Mouse (Mus musculus) retina, postnatal 1 day (tissue): Measurements from ENCODE around the gene Cecr2.

ENCODE experiments used
- DNase-seq: peaks from one replicate; pipeline ENCODE4 v3.0.0-alpha.2; 2012

The Cecr2 gene

DNA sequence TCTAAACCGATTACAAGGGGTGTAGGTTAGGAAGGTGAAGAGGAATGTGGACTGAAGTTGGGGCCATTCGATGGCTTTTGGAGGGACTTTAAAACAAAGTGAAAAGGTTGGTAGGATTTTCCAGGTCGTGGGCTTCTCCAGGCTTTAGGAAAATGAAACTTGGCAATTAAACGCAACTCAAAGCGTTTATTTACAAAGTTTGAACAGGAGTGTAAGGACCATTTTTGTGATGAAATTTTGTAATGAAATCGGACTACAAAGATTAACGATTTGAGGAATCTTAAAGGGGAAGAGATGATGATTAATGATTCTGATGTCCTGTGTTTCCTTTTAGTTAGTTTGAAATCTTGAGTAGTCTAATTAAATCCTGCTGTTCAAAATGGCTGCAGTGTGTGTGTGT lies 1.7 kb downstream of the Cecr2 start:
- DNase-seq: no peak

DNA sequence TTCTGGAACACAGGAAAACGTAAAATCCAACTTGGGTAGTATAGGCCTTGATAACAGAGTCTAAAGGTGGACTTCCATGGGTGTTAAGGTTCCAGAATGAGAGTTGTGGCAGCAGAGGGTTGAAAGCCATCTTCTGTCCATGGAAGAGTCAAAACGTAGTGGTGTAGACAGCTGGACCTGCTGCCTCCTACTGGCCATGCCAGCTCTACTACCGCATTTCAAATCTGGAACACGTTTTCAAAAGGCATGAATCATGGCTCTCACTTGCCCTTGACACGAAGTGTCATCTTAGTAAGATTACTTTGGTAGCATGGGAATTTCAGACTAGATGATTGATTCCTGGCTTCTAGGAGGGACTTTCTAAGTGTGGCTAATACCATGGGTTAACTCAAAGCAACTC lies 8.0 kb downstream of the Cecr2 start:
- peak; percentile 17 for DNase-seq

DNA sequence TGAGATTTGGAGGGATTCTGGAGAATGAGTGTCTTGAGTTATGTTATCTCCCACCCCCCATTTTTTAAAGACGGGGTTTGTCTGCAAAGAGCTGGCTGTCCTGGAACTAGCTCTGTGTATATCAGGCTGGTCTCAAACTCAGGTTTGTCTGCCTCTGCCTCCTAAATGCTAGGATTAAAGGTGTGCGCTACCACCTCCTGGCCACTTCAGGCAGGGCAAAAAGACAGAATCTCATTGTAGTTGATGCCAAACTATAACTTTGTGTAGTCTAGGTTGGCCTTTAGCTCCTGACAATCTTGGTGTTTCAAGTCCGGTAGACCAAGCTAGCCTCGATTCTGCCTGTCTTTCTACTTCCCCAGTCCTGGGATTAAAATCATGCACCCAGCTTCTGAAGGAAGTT lies 8.7 kb downstream of the Cecr2 start:
- no peak for DNase-seq

DNA sequence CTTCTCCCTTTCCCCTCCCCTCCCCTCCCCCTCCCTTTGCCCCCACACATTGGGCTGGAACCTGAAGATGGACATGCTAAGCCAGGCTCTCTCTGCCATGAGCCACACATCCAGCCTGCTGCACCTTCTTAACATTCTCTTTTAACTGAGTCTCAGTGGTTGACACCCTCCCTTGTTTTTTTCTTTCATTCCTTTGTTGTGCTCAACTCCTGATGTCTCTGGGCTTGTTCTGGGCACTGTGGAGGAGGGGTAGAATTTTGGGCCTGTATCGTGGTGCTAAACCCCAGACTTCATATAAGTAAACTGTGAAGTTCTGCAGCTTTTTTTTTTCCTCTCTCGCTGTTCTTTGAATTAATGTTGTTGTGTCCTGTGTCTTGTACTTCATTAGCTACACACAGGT lies 9.8 kb downstream of the Cecr2 start:
- no peak for DNase-seq

DNA sequence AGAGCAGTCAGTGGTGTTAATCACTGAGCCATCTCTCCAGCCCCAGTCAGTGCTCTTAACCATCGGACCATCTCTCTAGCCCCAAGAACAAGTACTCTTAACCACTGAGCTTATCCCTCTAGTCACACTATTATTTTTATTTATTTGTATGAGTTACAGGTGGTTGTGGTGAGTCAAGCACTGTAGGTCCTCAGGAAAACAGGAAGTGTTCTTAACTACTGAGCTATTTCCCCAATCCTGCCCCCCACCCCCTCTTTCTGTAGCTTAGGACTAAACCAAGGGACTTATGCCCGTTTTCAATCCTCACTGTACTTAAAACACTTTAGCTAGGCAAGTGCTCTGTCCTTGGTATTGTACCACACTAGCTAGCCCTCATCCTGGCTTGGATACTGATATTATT lies 17.2 kb downstream of the Cecr2 start:
- DNase-seq: no peak

DNA sequence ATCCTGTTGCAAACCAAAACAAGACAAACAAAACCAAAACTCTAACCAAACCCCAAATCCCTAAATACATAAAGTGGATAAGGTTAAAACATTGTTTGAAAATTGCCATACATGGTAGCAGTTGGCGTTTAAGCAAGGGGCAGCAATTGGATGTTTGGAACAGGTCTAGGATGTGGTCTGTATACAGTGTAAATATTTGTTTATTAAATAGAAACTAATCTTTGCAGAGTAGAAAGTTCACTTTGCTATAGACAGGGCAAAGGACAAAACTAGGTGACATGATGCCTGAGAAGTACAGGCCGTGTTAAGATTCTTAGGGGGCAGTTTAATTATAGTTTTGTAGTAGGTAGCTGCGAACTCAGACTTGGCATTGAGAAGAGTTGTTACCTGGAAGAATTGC lies 18.6 kb downstream of the Cecr2 start:
- DNase-seq: no peak

DNA sequence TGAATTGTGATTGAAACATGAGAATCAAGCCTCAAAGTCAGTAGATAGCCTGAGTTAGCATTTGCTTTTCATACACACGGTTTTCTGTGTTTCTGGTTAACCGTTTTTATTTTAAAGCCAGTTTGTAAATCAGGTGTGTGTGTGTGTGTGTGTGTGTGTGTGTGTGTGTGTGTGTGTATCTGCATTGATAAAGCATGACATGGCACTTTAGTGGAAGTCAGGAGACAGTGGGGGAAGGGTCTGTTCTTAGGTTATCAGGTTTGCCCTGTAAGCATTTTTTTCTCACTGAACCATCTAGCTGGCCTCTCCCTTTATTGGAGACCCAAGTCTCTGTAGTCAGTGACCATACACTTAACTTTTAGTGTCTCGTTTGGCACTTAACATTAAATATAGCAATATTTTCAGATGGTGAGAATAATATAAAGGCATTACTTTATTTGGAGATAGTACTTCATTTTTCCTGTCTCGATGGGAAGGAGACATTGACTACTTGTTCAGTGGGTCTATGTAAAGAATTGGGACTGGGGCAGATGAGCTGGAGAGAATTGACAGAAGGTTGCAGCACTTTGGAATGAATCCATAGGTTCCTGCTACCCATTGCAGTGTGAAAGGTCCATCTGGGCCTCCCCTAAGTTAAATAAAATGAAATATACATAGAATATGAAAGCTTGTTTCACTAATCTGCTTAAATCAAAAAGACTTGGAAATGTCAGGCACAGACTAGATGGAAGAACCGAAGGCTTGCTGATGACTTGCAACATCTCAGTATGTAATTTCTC lies 20.9 kb downstream of the Cecr2 start:
- DNase-seq: no peak

DNA sequence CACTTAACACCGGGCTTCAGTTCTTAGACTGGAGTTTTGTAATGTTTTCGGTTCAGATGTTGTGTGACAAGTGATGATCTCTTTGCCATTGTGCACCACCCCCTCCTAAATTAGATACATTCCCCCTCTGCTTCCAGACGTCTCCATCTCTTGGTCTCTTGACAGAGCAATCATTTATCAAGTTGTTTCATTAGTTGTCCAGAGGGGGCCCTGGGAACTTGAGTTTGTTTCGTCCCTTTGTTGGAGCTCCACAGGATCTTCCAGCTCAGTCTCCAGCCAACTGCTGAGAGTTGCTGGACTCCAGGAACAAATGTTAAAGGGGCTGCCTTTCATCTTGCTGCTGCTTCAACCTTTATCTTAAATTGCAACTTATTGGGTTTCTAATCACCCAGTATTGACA lies 34.1 kb downstream of the Cecr2 start:
- DNase-seq: peak; percentile 48

DNA sequence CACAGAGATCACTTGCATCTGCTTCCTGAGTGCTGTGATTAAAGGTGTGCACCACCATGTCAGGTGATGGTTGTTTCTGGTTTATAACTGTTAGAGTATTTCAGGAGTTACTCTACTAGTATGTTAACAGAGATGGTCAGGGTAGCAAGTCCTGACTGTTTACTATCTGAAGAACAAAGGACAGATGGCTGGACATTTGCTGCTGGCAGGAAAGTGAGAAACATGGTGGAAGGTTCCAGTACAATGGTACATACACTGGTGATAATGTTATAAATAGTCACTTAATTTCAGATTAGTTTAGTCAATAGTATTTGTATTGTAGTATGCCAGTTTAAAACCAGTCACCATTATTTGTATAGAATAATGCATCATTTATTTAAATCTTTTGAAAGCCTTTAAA lies 38.2 kb downstream of the Cecr2 start:
- DNase-seq: no peak

DNA sequence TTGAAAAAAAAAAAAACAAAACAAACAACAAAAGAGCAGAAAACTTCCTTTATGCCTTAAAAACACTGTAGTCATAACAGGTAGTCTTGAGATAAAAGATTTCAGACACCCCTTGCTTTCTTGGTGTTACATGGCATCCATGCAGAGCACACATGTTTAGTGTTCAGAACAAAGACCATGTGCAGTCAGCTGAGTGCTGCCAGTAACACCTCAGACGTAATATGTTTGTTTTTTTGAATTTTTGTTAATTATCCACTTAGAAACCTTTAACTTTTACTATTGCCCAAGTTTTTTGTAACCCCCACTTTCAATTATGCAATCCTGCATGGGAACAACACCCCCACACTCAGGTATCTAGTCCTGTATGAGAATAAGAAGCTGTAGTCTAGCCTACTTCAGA lies 42.6 kb downstream of the Cecr2 start:
- DNase-seq: no peak

DNA sequence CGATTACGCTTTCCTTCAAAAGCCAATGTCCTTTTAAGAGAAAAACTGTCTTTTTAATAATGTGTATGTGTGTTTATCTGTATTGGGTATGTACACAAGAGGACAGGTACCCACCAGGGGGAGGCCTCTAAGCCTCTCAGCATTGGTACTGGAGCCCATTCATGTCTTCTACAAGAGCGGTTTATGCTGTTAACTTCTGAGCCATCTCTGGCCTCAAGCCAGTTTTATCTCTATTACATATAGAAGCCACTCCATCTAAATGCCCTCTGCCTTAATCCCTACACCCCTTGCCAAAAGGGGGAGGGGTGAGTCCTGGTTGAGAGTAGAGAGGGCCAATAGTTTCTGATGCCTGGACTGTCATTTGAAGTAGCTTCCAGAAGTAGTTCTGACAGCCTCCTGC lies 48.6 kb downstream of the Cecr2 start:
- DNase-seq: peak; percentile 44

DNA sequence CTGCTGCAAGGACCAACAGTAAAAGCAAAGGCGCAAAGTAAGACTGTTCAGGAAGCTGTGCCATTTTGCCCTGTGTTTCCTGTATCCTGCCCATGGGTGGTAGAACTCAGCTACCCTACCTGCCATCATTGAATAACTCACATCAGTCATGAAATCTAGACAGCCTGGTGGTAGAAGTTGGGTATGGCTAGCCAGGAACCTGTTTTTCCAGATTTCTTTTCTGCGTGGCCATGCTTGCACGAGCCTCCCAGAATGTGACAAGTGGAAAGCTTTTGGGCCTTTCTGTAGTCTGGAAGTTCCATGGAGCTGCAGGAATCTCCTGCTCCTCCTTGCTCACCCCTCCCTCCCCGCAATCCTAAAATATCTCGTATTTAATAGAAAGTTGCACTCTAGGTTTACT lies 49.1 kb downstream of the Cecr2 start:
- DNase-seq: peak; percentile 28

DNA sequence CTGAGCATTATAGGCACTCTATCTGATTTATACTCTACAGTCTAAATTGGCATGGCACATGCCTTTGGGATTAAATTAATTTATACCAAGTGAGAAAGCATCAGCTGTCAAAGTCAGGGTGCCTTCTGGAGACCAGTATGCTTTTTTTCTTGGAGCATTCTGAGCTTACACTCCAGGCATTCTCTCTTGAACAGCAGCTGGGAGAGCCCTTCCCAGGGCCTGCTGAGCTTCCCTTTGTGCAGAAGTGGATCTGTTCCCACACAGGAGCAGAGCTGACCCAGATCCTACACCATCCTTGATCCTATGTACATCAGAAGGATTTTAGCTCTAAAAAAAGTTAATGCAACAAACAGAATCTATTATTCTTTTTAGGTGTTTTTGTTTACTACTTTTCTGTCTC lies 49.7 kb downstream of the Cecr2 start:
- DNase-seq: peak; percentile 70

DNA sequence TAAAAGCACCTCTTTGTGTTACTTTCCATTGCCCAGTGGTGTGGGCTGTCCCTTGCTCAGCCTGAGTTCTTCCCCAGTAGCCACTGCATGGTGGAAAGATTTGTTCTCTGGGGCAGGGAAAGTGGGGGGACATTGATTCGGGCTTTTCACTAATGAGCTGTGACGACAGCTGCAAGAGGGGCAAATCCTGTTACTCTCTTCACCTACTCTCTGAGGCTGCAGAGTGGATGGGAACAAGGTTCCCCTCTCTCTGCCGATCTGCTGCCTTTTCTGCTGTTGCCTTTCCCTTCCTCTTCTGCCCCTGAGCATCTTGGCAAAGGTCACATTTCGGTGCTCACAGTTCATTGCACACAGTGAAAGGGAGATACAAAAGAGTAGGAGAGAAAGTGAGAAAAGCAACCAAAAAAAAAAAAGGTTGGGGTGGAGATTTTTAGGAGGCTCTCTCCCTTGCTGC lies 50.4 kb downstream of the Cecr2 start:
- peak; percentile 76 for DNase-seq

DNA sequence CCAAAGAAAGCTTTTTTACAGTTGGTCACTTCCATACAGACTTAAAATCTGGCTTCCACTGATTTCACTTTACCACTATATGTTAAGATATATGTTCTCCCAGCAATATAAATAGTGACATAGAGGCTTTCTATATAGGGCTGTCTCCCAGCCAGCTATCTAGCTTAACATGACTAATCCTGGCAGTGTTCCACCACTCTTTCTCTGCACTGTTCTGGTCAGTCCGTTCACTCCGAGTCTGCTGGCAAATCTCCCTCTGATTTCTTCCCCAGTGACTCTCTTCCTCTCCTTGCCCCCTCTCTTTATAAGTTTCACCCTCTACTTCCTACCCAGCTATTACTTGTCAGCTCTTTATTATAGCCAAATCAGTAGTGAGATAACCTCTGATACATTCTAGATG lies 59.8 kb downstream of the Cecr2 start:
- no peak for DNase-seq

DNA sequence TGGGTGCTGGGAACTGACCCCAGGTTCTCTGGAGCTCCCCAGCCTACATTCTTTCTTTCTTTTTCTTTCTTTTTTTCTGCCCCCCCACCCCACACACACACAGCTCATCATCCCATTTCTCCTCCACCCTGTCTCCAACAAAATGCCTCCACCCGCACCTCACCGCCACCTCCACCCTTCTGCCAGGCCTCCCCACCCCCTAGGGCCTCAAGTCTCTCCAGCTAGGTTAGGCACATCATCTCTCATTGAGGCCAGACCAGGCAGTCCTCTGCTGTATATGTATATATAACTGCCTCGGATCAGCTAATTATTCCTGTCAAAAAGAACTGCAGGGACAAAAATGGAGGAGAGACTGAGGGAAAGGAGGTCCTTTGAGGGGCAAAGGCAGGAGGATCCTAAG lies 69.8 kb downstream of the Cecr2 start:
- no peak for DNase-seq

DNA sequence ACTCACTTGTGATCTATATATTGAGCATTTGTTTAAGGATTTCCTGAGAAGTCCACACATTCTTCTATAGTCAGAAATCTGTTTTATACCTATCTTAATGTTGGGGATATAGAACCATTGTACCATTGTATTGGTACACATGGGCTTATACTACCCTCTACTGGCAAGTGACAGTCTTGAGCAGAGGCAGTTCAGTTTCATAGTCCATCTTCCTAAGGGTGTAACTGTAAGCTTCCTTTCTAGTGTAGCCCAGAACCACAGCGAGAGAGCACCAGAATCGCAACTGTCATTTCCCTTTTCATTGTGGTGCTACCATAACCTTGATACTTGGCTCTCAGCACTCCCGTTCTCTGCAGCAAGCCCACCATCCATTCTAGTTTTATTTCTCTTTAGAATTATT lies 70.4 kb downstream of the Cecr2 start:
- DNase-seq: peak; percentile 78

DNA sequence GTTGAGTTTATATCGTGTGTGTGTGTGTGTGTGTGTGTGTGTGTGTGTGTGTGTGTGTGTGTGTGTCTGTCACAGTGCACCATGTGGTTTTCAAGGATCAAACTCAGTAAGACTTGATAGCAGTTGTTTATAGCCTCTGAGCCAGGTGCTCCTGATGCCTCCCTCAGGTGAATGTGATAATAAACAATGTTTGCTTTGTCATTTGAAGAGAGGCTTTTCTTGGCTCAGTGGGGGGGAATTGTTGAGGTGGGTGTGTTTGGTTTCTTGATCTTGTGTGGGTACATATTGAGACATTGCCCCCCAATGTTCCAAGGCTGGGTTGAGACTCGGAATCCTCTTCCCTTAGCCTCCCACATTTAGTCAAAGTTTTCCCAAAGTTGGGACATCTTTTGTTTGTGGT lies 77.0 kb downstream of the Cecr2 start:
- DNase-seq: no peak

DNA sequence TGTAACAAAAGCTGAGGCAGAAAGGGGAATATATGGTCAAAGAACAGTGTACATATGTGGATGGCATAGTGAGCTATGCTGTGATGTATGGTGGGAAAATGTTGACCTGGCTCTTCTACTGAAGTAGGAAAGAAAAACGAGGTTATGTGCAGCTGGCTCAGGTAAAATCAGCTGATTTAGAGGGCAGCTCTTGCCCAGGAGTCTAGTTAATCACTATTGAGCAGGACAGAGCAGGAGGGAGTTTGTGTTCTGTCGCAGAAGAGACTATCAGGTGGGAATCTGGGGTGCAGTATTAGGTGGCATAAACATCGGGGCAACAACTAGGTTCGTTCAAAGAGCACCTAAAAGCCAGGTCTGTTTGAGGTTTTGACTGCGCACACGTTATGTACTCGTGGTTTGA lies 78.1 kb downstream of the Cecr2 start:
- DNase-seq: no peak

DNA sequence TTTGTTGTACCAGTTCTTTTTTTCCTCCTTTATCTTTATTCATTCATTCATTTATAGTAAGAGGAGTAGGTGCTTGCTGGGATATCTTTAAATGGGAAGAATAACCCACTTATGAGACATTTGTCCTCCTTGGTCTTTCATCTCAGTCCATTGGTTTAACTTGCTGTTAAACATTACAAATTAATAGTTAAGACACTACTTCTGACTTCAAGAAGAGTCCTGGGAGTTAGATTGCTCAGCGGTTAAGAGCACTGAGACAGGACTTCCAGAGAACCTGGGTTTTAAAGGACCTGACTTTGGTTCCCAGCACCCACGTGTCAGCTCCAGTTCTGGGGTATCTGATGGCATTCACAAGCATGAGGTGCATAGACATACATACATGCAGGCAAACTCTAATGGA lies 80.2 kb downstream of the Cecr2 start:
- no peak for DNase-seq

DNA sequence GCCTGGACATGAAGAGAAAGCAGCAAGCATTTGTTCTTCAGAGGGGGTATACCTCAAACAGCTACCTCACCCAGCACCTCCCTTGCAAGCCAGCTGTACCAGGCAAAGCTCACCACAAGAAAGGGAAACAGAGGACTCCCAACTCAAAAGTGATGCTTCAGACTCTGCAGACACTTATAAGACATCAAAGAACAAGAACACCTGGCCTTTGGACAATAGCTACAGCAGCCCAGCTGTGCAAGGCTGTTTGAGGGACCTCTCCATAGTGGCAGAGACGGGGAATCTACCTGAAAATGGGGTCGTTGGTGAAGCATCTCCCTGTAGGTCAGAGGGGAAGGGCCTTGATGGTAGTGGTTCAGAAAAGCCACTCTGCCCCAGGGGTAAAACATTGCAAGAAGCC lies 95.0 kb downstream of the Cecr2 start:
- DNase-seq: no peak

DNA sequence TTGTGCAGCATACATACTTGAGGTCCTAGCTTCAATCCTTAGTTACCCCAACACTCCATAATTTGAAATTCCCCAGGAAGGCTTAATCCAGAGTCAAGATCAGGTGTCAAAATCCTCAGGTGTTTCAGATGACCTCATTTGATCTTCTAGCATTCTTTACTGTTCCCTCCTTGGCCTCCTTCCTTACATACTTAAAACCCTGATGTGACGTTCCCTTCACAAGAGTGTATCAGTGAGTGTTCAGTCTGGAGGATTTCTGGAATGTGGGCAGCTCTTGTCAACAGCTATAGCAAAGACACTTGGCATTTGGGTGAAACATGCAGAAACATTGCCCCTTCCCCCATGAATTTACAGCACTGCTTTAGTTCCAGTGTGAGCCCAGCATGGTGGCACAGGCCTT lies 103.8 kb downstream of the Cecr2 start:
- DNase-seq: no peak

DNA sequence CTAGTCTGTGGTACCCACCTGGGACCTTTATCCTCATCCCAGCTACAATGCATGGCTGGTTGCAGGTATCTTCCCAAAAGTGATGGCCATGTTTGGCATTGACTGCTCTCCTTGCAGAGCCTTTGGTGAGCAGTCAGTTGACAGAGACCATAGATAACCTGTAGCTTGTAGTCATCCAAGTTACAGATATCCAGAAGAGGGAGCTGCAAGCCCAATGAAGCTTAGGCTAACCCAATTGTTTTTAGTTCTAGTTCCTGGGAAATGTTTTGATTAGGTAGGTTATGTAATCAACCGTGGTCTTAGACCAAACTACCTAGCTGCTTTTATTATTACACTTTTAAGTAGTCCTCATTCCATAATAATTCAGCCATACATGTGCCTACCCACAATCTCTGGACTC lies 105.2 kb downstream of the Cecr2 start:
- DNase-seq: no peak

DNA sequence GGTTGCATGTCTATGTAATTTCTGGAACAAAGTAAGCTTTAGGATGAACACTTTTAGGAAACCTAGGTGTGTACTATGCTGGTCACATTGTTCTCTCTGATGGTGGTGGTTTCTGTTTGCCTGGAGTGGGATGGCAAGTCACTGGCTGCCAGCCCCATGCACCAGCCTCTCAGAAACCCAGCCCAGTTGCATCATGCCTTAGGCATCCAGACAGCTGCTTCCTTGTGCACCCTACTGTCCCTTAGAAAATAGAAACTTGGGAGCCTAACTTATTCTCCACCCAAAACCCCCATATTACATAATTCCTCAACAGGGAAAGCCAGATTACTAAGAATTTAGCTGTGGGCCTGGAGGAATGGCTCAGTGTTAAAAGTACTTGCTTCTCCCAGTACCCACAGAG lies 105.9 kb downstream of the Cecr2 start:
- no peak for DNase-seq

DNA sequence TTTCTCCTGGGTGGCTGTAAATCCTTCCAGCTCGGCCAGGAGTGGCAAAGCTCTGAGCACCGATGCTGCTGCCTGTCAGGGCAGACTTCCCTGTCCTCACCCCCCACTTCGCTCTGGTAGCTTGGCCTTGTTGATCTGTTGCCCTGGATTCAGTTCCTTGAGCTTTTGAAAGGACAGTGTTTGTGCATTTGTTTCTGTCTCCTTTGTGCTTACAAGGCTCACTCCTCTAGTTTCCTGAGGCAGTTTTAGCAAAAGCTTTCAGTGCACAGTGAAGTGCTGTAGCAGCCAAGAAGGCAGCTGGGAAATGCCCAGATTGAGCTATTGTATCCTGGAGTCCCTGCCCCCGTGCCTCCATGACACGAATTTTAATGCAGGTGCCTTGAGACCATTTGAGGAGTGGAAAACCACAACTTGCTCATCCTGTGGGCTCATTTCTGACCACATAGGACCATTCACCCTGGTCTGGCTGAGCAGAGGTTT lies 107.0 kb downstream of the Cecr2 start, which contains the start of gene Slc25a18:
Slc25a18 (plus strand) TSS at position 430 of the 480 bp plus-strand sequence.
- DNase-seq: no peak
